Mouse (Mus musculus): ENCODE data around the gene Il31. TPM values are rescaled to one million over a fixed set of nuclear protein-coding genes. Genes with fewer than 3 reads are reported as not detected.

Gene Il31
- not detected for polyA plus RNA-seq (2012; fragmentation: generic; extraction: Trizol)

GRCm38 (mm10) chr5:123489112-123489785 is at the start of gene Il31, which contains the start of gene Lrrc43:
TSS of gene Il31 (minus strand) at chr5:123489489.
TSS of gene Lrrc43 (plus strand) at chr5:123489305.

GRCm38 (mm10) chr5:123525281-123525680 is 36.0 kb upstream of the Il31 start, which contains the start of gene Gm49027:
TSS of gene Gm49027 (minus strand) at chr5:123525488.

GRCm38 (mm10) chr5:123523692-123524392 is 34.6 kb upstream of the Il31 start, which contains the start of gene Diablo:
TSS of gene Diablo (minus strand) at chr5:123524176.

GRCm38 (mm10) chr5:123510160-123510559 is 20.9 kb upstream of the Il31 start, which contains the start of gene B3gnt4:
TSS of gene B3gnt4 (plus strand) at chr5:123510460.

Other genes with a start within 250 kb of the Il31 start
- gene Wdr66, start 237.4 kb downstream of the Il31 start, polyA plus RNA-seq (2012; fragmentation: generic; extraction: Trizol): 1 to 10 TPM in 1 of 2 experiments, under 1 TPM in 1; 0.02 to 1.6 TPM
- gene Bcl7a, start 145.7 kb downstream of the Il31 start, polyA plus RNA-seq (2012; fragmentation: generic; extraction: Trizol): 1 to 10 TPM in 1 of 2 experiments, under 1 TPM in 1; 0.37 to 2.4 TPM
- gene Mlxip, start 94.7 kb downstream of the Il31 start, polyA plus RNA-seq (2012; fragmentation: generic; extraction: Trizol): 1 to 10 TPM; 1.6 to 7.3 TPM
- gene Lrrc43, start 184 bp downstream of the Il31 start, polyA plus RNA-seq (2012; fragmentation: generic; extraction: Trizol): not detected
- gene B3gnt4, start 21.0 kb upstream of the Il31 start, polyA plus RNA-seq (2012; fragmentation: generic; extraction: Trizol): under 1 TPM; 0.05 to 0.45 TPM
- 10 to 100 TPM; 21.5 to 35.0 TPM for gene Diablo, start 34.7 kb upstream of the Il31 start, polyA plus RNA-seq (2012; fragmentation: generic; extraction: Trizol)
- gene Gm49027, start 36.0 kb upstream of the Il31 start, polyA plus RNA-seq (2012; fragmentation: generic; extraction: Trizol): under 1 TPM in 1 of 2 experiments, not detected in 1; 0.08 TPM
- 10 to 100 TPM in 1 of 2 experiments, 1 to 10 TPM in 1; 5.3 to 13.7 TPM for gene Vps33a, start 83.5 kb upstream of the Il31 start, polyA plus RNA-seq (2012; fragmentation: generic; extraction: Trizol)
- gene Clip1, start 195.1 kb upstream of the Il31 start, polyA plus RNA-seq (2012; fragmentation: generic; extraction: Trizol): 10 to 100 TPM in 1 of 2 experiments, 1 to 10 TPM in 1; 1.6 to 18.9 TPM
- gene Zcchc8, start 231.6 kb upstream of the Il31 start, polyA plus RNA-seq (2012; fragmentation: generic; extraction: Trizol): 10 to 100 TPM in 1 of 2 experiments, 1 to 10 TPM in 1; 2.1 to 18.1 TPM